Mouse (Mus musculus): ENCODE results near the gene Slco2b1. TPM values are rescaled to one million over a fixed set of nuclear protein-coding genes. Genes with fewer than 3 reads are reported as not detected.
"Not testable (repeated sequence)": the region's sequence is repeated elsewhere in the genome, so short reads cannot be mapped to it uniquely, and the experiment has no call there.

The Slco2b1 gene
- polyA plus RNA-seq, 2 experiments, result 0.11 to 0.12 TPM

GRCm38 (mm10) chr7:99695471-99696057 lies 15.6 kb downstream of the Slco2b1 start:
- 57% methylated on average over 8 of the region's 8 CpGs for WGBS (ENCODE audit: insufficient replicate concordance)
- Histone ChIP-seq H3K27ac (no peak overlapping the region), H3K27me3 (ENCODE audit: control insufficient read depth, insufficient read depth, low read length) (no peaks in the 10 kb centered on the region), H3K9ac (replicated peaks) (no peak overlapping the region), H3K36me3 (replicated peaks; ENCODE audit: control insufficient read depth, insufficient read depth, low read depth) (no peaks in the 10 kb centered on the region), H3K4me2 (ENCODE audit: low read depth) (no peak overlapping the region), H3K4me1 (replicated peaks; ENCODE audit: control insufficient read depth in 2 of 2, insufficient read depth in 2 of 2, low read length in 1 of 2) (no peaks in the 10 kb centered on the region), H3K9me3 (ENCODE audit: control insufficient read depth, low read length) (no peaks in the 10 kb centered on the region), H3K4me3 (ENCODE audit: insufficient read depth in 1 of 2, low read depth in 2 of 2, low read length in 2 of 2) (no peak overlapping the region)
- ATAC-seq (ENCODE audit: insufficient read depth) (no peak), DNase-seq (ENCODE audit: low read depth in 3 of 3, low spot score in 3 of 3) (no peak)
- TF ChIP-seq EP300 (IDR thresholded peaks at IDR 0.05; ENCODE audit: low read depth), result no peak
- TF ChIP-seq CTCF (IDR thresholded peaks at IDR 0.05; ENCODE audit: low read depth), result no peak

DNA sequence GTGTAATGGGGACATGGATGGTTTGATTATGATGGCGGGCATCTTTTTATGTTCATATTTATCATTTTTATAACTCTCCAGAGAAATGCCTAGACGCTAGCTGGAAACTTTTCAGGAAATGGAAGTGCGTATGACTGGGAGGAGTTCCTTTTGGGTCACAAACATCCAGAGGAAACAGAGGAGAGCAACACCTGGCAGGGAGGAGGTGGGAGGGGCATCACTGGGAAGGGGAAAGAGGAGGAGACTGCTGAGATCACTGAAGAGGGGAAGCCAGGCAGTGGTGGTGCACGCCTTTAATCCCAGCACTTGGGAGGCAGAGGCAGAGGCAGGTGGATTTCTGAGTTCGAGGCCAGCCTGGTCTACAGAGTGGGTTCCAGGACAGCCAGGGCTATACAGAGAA lies 16.7 kb downstream of the Slco2b1 start:
- 50% methylated on average over 5 of the region's 5 CpGs for WGBS (ENCODE audit: insufficient replicate concordance)
- ATAC-seq (ENCODE audit: insufficient read depth); H3K27me3 ChIP-seq (ENCODE audit: control insufficient read depth, insufficient read depth, low read length); H3K9ac ChIP-seq (replicated peaks); H3K4me1 ChIP-seq (replicated peaks; ENCODE audit: control insufficient read depth in 2 of 2, insufficient read depth in 2 of 2, low read length in 1 of 2); H3K27ac ChIP-seq; H3K4me2 ChIP-seq (ENCODE audit: low read depth); H3K4me3 ChIP-seq (ENCODE audit: insufficient read depth in 1 of 2, low read depth in 2 of 2, low read length in 2 of 2); DNase-seq (ENCODE audit: low read depth in 3 of 3, low spot score in 3 of 3); H3K9me3 ChIP-seq (ENCODE audit: control insufficient read depth, low read length); H3K36me3 ChIP-seq (replicated peaks; ENCODE audit: control insufficient read depth, insufficient read depth, low read depth): not testable (repeated sequence)

GRCm38 (mm10) chr7:99693976-99694375 lies 17.2 kb downstream of the Slco2b1 start:
- Histone ChIP-seq H3K27ac (no peak overlapping the region), H3K36me3 (replicated peaks; ENCODE audit: control insufficient read depth, insufficient read depth, low read depth) (no peaks in the 10 kb centered on the region), H3K9me3 (ENCODE audit: control insufficient read depth, low read length) (no peaks in the 10 kb centered on the region), H3K4me3 (ENCODE audit: insufficient read depth in 1 of 2, low read depth in 2 of 2, low read length in 2 of 2) (no peak overlapping the region), H3K27me3 (ENCODE audit: control insufficient read depth, insufficient read depth, low read length) (no peaks in the 10 kb centered on the region), H3K4me1 (replicated peaks; ENCODE audit: control insufficient read depth in 2 of 2, insufficient read depth in 2 of 2, low read length in 1 of 2) (no peaks in the 10 kb centered on the region), H3K9ac (replicated peaks) (no peak overlapping the region), H3K4me2 (ENCODE audit: low read depth) (no peak overlapping the region)
- WGBS (ENCODE audit: insufficient replicate concordance), result 59% methylated on average over 3 of the region's 3 CpGs
- ATAC-seq (ENCODE audit: insufficient read depth) (no peak), DNase-seq (ENCODE audit: low read depth in 3 of 3, low spot score in 3 of 3) (no peak)
- no peak for TF ChIP-seq CTCF (IDR thresholded peaks at IDR 0.05; ENCODE audit: low read depth)
- TF ChIP-seq EP300 (IDR thresholded peaks at IDR 0.05; ENCODE audit: low read depth), result no peak

- ATAC-seq (ENCODE audit: insufficient read depth) (no peak), DNase-seq (ENCODE audit: low read depth in 3 of 3, low spot score in 3 of 3) (no peak)
- Histone ChIP-seq H3K4me3 (ENCODE audit: insufficient read depth in 1 of 2, low read depth in 2 of 2, low read length in 2 of 2) (no peak overlapping the region), H3K4me2 (ENCODE audit: low read depth) (no peak overlapping the region), H3K4me1 (replicated peaks; ENCODE audit: control insufficient read depth in 2 of 2, insufficient read depth in 2 of 2, low read length in 1 of 2) (no peaks in the 10 kb centered on the region), H3K36me3 (replicated peaks; ENCODE audit: control insufficient read depth, insufficient read depth, low read depth) (no peaks in the 10 kb centered on the region), H3K9me3 (ENCODE audit: control insufficient read depth, low read length) (no peaks in the 10 kb centered on the region), H3K27ac (no peak overlapping the region), H3K27me3 (ENCODE audit: control insufficient read depth, insufficient read depth, low read length) (no peaks in the 10 kb centered on the region), H3K9ac (replicated peaks) (no peak overlapping the region)
- WGBS (ENCODE audit: insufficient replicate concordance), result 72% methylated on average over 3 of the region's 3 CpGs
- TF ChIP-seq CTCF (IDR thresholded peaks at IDR 0.05; ENCODE audit: low read depth) (no peak), EP300 (IDR thresholded peaks at IDR 0.05; ENCODE audit: low read depth) (no peak)
These were observed 17.8 kb downstream of the Slco2b1 start for GRCm38 (mm10) chr7:99693387-99693786.

GRCm38 (mm10) chr7:99692396-99692795 lies 18.7 kb downstream of the Slco2b1 start:
- H3K27ac ChIP-seq, result no peak overlapping the region
- H3K4me3 ChIP-seq (ENCODE audit: insufficient read depth in 1 of 2, low read depth in 2 of 2, low read length in 2 of 2), result no peak overlapping the region
- H3K4me1 ChIP-seq (replicated peaks; ENCODE audit: control insufficient read depth in 2 of 2, insufficient read depth in 2 of 2, low read length in 1 of 2), result no peaks in the 10 kb centered on the region
- no peak overlapping the region for H3K9ac ChIP-seq (replicated peaks)
- 14% methylated on average over 3 of the region's 3 CpGs for WGBS (ENCODE audit: insufficient replicate concordance)
- no peaks in the 10 kb centered on the region for H3K36me3 ChIP-seq (replicated peaks; ENCODE audit: control insufficient read depth, insufficient read depth, low read depth)
- no peak for ATAC-seq (ENCODE audit: insufficient read depth)
- no peak for TF ChIP-seq CTCF (IDR thresholded peaks at IDR 0.05; ENCODE audit: low read depth)
- no peak for TF ChIP-seq EP300 (IDR thresholded peaks at IDR 0.05; ENCODE audit: low read depth)
- H3K4me2 ChIP-seq (ENCODE audit: low read depth), result no peak overlapping the region
- H3K27me3 ChIP-seq (ENCODE audit: control insufficient read depth, insufficient read depth, low read length), result no peaks in the 10 kb centered on the region
- DNase-seq (ENCODE audit: low read depth in 3 of 3, low spot score in 3 of 3), result no peak
- H3K9me3 ChIP-seq (ENCODE audit: control insufficient read depth, low read length), result no peaks in the 10 kb centered on the region
